9 mouse cellular contexts compared by ENCODE assay signal in genomic region chr9:121950418-121951113, GRCm38 (mm10). TPM values are rescaled to one million over a fixed set of nuclear protein-coding genes. Genes with fewer than 3 reads are reported as not detected.
DNase-seq lines count a peak whose midpoint lies in the region; ATAC-seq and TF ChIP-seq lines count a peak whose summit lies in the region.
"Had no signal": no experiment of that assay in that cellular context is flagged by ENCODE, and none has a peak within 500 bp of the region (broad histone marks: within the 10 kb centered on the region; RNA-seq: fewer than 3 reads in every experiment).

TSS of gene Fam198a (plus strand) at chr9:121950988.

- H3K27me3 ChIP-seq in intestine, embryonic 16.5 days (replicated peaks; ENCODE audit: control insufficient read depth, insufficient read depth, low read length): no peaks in the 10 kb centered on the region
- H3K27me3 ChIP-seq in liver, embryonic 15.5 days: no peaks in the 10 kb centered on the region

- H3K27ac ChIP-seq in intestine, embryonic 16.5 days (ENCODE audit: low read length): peak within 1 kb of the TSS; percentile 65
- H3K27ac ChIP-seq in liver, embryonic 15.5 days (replicated peaks): no peak within 1 kb of the TSS
- peak within 1 kb of the TSS; percentile 52 for H3K27ac ChIP-seq in olfactory bulb, adult 2 months (ENCODE audit: insufficient read depth, low read depth, low read length)

- no peak for TF ChIP-seq CTCF in olfactory bulb, adult 2 months (IDR thresholded peaks at IDR 0.05; ENCODE audit: insufficient read depth, low read depth, low read length)

- peak within 1 kb of the TSS; percentile 64 for H3K9ac ChIP-seq in intestine, embryonic 16.5 days (ENCODE audit: low read depth, low read length)
- no peak within 1 kb of the TSS for H3K9ac ChIP-seq in liver, embryonic 15.5 days

- H3K9me3 ChIP-seq in intestine, embryonic 16.5 days (ENCODE audit: control insufficient read depth, low read length): no peaks in the 10 kb centered on the region
- H3K9me3 ChIP-seq in liver, embryonic 15.5 days (replicated peaks): no peaks in the 10 kb centered on the region
- H3K9me3 ChIP-seq: G1E had no signal

- peak; percentile 83 for ATAC-seq in common myeloid progenitor, adult 5-6 weeks (replicated peaks; ENCODE audit: low read depth, poor library complexity, severe bottlenecking)
- peak; percentile 91 for ATAC-seq in intestine, embryonic 16.5 days
- ATAC-seq in liver, embryonic 15.5 days (ENCODE audit: insufficient read depth): peak; percentile 63

- H3K36me3 ChIP-seq in intestine, embryonic 16.5 days (ENCODE audit: control insufficient read depth, insufficient read depth, low read length): no peaks in the 10 kb centered on the region
- no peaks in the 10 kb centered on the region for H3K36me3 ChIP-seq in liver, embryonic 15.5 days (replicated peaks)
- H3K36me3 ChIP-seq: G1E had no signal

- TF ChIP-seq POLR2A in olfactory bulb, adult 2 months (IDR thresholded peaks at IDR 0.05; ENCODE audit: insufficient read depth, low read depth, low read length): no peak

- peak; percentile 92 for DNase-seq in left cerebral cortex, postnatal 4 days
- DNase-seq in left cerebral cortex, postnatal 25 days (ENCODE audit: low spot score in 2 of 2): no peak
- peak; percentile 98 for DNase-seq in heart, adult 11 months
- no peak for DNase-seq in frontal cortex, postnatal 14 days (ENCODE audit: low spot score in 2 of 2)

- H3K4me3 ChIP-seq in intestine, embryonic 16.5 days (ENCODE audit: low read length): peak within 1 kb of the TSS; percentile 43
- no peak within 1 kb of the TSS for H3K4me3 ChIP-seq in liver, embryonic 15.5 days (replicated peaks)
- peak within 1 kb of the TSS; percentile 28 for H3K4me3 ChIP-seq in olfactory bulb, adult 2 months (ENCODE audit: insufficient read depth, low read depth, low read length)

- peak within 1 kb of the TSS; percentile 54 for H3K4me2 ChIP-seq in intestine, embryonic 16.5 days (ENCODE audit: low read depth, low read length)
- peak within 1 kb of the TSS; percentile 42 for H3K4me2 ChIP-seq in liver, embryonic 15.5 days

- intact Hi-C loops in left cerebral cortex, postnatal 4 days (cut with DNase I): no loop called here
- intact Hi-C loops in left cerebral cortex, postnatal 25 days (cut with DNase I): no loop called here

- peaks cover 14% of the 10 kb centered on the region for H3K4me1 ChIP-seq in intestine, embryonic 16.5 days (ENCODE audit: control insufficient read depth, insufficient read depth, low read length)
- H3K4me1 ChIP-seq in liver, embryonic 15.5 days (replicated peaks): no peaks in the 10 kb centered on the region; the same call in 1 of the 2 replicates
- H3K4me1 ChIP-seq in olfactory bulb, adult 2 months (ENCODE audit: control insufficient read depth, insufficient read depth, low read length): peaks cover 6% of the 10 kb centered on the region

- WGBS in intestine, embryonic 16.5 days: 2% methylated on average over 14 of the region's 14 CpGs
- 21% methylated on average over 14 of the region's 14 CpGs for WGBS in liver, embryonic 15.5 days (ENCODE audit: insufficient replicate concordance)
- WGBS in olfactory bulb, adult 2 months: 23% methylated on average over 14 of the region's 14 CpGs

RNA-seq across cellular contexts. Expression of gene Fam198a, which starts in this region (rescaled TPM):
- 1 to 10 TPM; 3.1 to 3.5 TPM for total RNA-seq in left cerebral cortex, postnatal 4 days (2021)
- total RNA-seq in left cerebral cortex, postnatal 25 days (2021): 1 to 10 TPM; 5.4 to 6.9 TPM
- total RNA-seq in common myeloid progenitor, adult 5-6 weeks (2017): not detected in 2 replicates
- 2.7 and 3.5 TPM in 2 replicates for polyA plus RNA-seq in intestine, embryonic 16.5 days (2015; fragmentation: Nextera tagmentation; extraction: Ambion mirVana)
- polyA plus RNA-seq in liver, embryonic 15.5 days (2015; fragmentation: Nextera tagmentation; extraction: Ambion mirVana): 0.24 and 0.55 TPM in 2 replicates
- polyA plus RNA-seq in olfactory bulb, adult 2 months (2012; ENCODE audit: insufficient read depth, insufficient read length, low replicate concordance, missing spikeins): not detected in 2 replicates
- total RNA-seq: G1E had no signal
- polyA plus RNA-seq: G1E had no signal

Comparison
In these comparisons a context has a peak if more than half of its experiments do, and no peak if none do; other contexts are left out.
1. DNase-seq: peak in left cerebral cortex, postnatal 4 days (single experiment) and heart, adult 11 months (single experiment); none in left cerebral cortex, postnatal 25 days (0 of 2) and frontal cortex, postnatal 14 days (0 of 2).
2. Peak in ATAC-seq in common myeloid progenitor, adult 5-6 weeks; RNA of the gene not detected or under 1 TPM.
3. Peak in ATAC-seq and H3K4me2 ChIP-seq in liver, embryonic 15.5 days; RNA of the gene not detected or under 1 TPM.
4. Peak in every context shown above with its lines, with median percentiles within 50 percentile points of each other: ATAC-seq.